Mouse (Mus musculus): ENCODE data around the gene Sc5d. TPM values are rescaled to one million over a fixed set of nuclear protein-coding genes. Genes with fewer than 3 reads are reported as not detected.

Gene Sc5d
- 20.3 and 23.3 TPM in 2 replicates for polyA plus RNA-seq (2012; rRNA removed)

GRCm38 (mm10) chr9:42264145-42264544 is at the start of gene Sc5d:
TSS of gene Sc5d (minus strand) at chr9:42264256.
- H3K36me3 ChIP-seq (ENCODE audit: control insufficient read depth, insufficient read depth, low read length), result no peaks in the 10 kb centered on the region
- TF ChIP-seq CTCF (IDR thresholded peaks at IDR 0.05; ENCODE audit: control insufficient read depth, insufficient read depth, insufficient replicate concordance, low read depth, low read length) (no peak), POLR2A (IDR thresholded peaks at IDR 0.05; ENCODE audit: control insufficient read depth, low read depth, low read length) (peak; percentile 59; the same call in 1 of the 2 replicates)
- H3K27ac ChIP-seq (ENCODE audit: control insufficient read depth, insufficient read depth, low read depth, low read length), result peak within 1 kb of the TSS; percentile 63

GRCm38 (mm10) chr9:42311311-42311710 is 47.3 kb upstream of the Sc5d start:
- H3K4me1 ChIP-seq (ENCODE audit: control insufficient read depth, insufficient read depth, low read length), result no peaks in the 10 kb centered on the region
- TF ChIP-seq CTCF (IDR thresholded peaks at IDR 0.05; ENCODE audit: control insufficient read depth, insufficient read depth, insufficient replicate concordance, low read depth, low read length) (no peak), POLR2A (IDR thresholded peaks at IDR 0.05; ENCODE audit: control insufficient read depth, low read depth, low read length) (no peak)
- no peak overlapping the region for H3K4me3 ChIP-seq (ENCODE audit: control insufficient read depth, low read depth, low read length)
- no peaks in the 10 kb centered on the region for H3K27me3 ChIP-seq (ENCODE audit: control insufficient read depth, insufficient read depth, low read length)
- H3K27ac ChIP-seq (ENCODE audit: control insufficient read depth, insufficient read depth, low read depth, low read length), result no peak overlapping the region
- no peaks in the 10 kb centered on the region for H3K36me3 ChIP-seq (ENCODE audit: control insufficient read depth, insufficient read depth, low read length)

More at GRCm38 (mm10) chr9:42264145-42264544, at the start of gene Sc5d:
- peak within 1 kb of the TSS; percentile 86 for H3K4me3 ChIP-seq (ENCODE audit: control insufficient read depth, low read depth, low read length)
- H3K27me3 ChIP-seq (ENCODE audit: control insufficient read depth, insufficient read depth, low read length), result no peaks in the 10 kb centered on the region
- 0 out of 2 replicates have a peak, but pooled peaks cover 2% of the 10 kb centered on the region for H3K4me1 ChIP-seq (ENCODE audit: control insufficient read depth, insufficient read depth, low read length)

GRCm38 (mm10) chr9:42303894-42304293 is 39.8 kb upstream of the Sc5d start:
- Histone ChIP-seq H3K4me1 (ENCODE audit: control insufficient read depth, insufficient read depth, low read length) (no peaks in the 10 kb centered on the region), H3K27me3 (ENCODE audit: control insufficient read depth, insufficient read depth, low read length) (no peaks in the 10 kb centered on the region), H3K27ac (ENCODE audit: control insufficient read depth, insufficient read depth, low read depth, low read length) (no peak overlapping the region), H3K4me3 (ENCODE audit: control insufficient read depth, low read depth, low read length) (no peak overlapping the region), H3K36me3 (ENCODE audit: control insufficient read depth, insufficient read depth, low read length) (no peaks in the 10 kb centered on the region)
- TF ChIP-seq POLR2A (IDR thresholded peaks at IDR 0.05; ENCODE audit: control insufficient read depth, low read depth, low read length) (no peak), CTCF (IDR thresholded peaks at IDR 0.05; ENCODE audit: control insufficient read depth, insufficient read depth, insufficient replicate concordance, low read depth, low read length) (no peak)

GRCm38 (mm10) chr9:42301082-42301633 is 37.1 kb upstream of the Sc5d start:
- no peaks in the 10 kb centered on the region for H3K36me3 ChIP-seq (ENCODE audit: control insufficient read depth, insufficient read depth, low read length)
- H3K27me3 ChIP-seq (ENCODE audit: control insufficient read depth, insufficient read depth, low read length), result no peaks in the 10 kb centered on the region
- no peaks in the 10 kb centered on the region for H3K4me1 ChIP-seq (ENCODE audit: control insufficient read depth, insufficient read depth, low read length)
- H3K27ac ChIP-seq (ENCODE audit: control insufficient read depth, insufficient read depth, low read depth, low read length), result no peak overlapping the region
- no peak overlapping the region for H3K4me3 ChIP-seq (ENCODE audit: control insufficient read depth, low read depth, low read length)
- no peak for TF ChIP-seq POLR2A (IDR thresholded peaks at IDR 0.05; ENCODE audit: control insufficient read depth, low read depth, low read length)
- TF ChIP-seq CTCF (IDR thresholded peaks at IDR 0.05; ENCODE audit: control insufficient read depth, insufficient read depth, insufficient replicate concordance, low read depth, low read length), result no peak

- Histone ChIP-seq H3K27me3 (ENCODE audit: control insufficient read depth, insufficient read depth, low read length) (no peaks in the 10 kb centered on the region), H3K4me1 (ENCODE audit: control insufficient read depth, insufficient read depth, low read length) (no peaks in the 10 kb centered on the region), H3K4me3 (ENCODE audit: control insufficient read depth, low read depth, low read length) (no peak overlapping the region), H3K36me3 (ENCODE audit: control insufficient read depth, insufficient read depth, low read length) (no peaks in the 10 kb centered on the region), H3K27ac (ENCODE audit: control insufficient read depth, insufficient read depth, low read depth, low read length) (no peak overlapping the region)
- TF ChIP-seq POLR2A (IDR thresholded peaks at IDR 0.05; ENCODE audit: control insufficient read depth, low read depth, low read length) (no peak), CTCF (IDR thresholded peaks at IDR 0.05; ENCODE audit: control insufficient read depth, insufficient read depth, insufficient replicate concordance, low read depth, low read length) (no peak)
Measured at GRCm38 (mm10) chr9:42296297-42296922, 32.4 kb upstream of the Sc5d start.

GRCm38 (mm10) chr9:42294131-42294530 is 30.1 kb upstream of the Sc5d start:
- TF ChIP-seq CTCF (IDR thresholded peaks at IDR 0.05; ENCODE audit: control insufficient read depth, insufficient read depth, insufficient replicate concordance, low read depth, low read length) (no peak), POLR2A (IDR thresholded peaks at IDR 0.05; ENCODE audit: control insufficient read depth, low read depth, low read length) (no peak)
- H3K27ac ChIP-seq (ENCODE audit: control insufficient read depth, insufficient read depth, low read depth, low read length), result no peak overlapping the region
- H3K4me1 ChIP-seq (ENCODE audit: control insufficient read depth, insufficient read depth, low read length), result no peaks in the 10 kb centered on the region
- no peaks in the 10 kb centered on the region for H3K27me3 ChIP-seq (ENCODE audit: control insufficient read depth, insufficient read depth, low read length)
- H3K36me3 ChIP-seq (ENCODE audit: control insufficient read depth, insufficient read depth, low read length), result no peaks in the 10 kb centered on the region
- H3K4me3 ChIP-seq (ENCODE audit: control insufficient read depth, low read depth, low read length), result no peak overlapping the region

GRCm38 (mm10) chr9:42293596-42293995 is 29.5 kb upstream of the Sc5d start:
- H3K27ac ChIP-seq (ENCODE audit: control insufficient read depth, insufficient read depth, low read depth, low read length), result no peak overlapping the region
- H3K27me3 ChIP-seq (ENCODE audit: control insufficient read depth, insufficient read depth, low read length), result no peaks in the 10 kb centered on the region
- TF ChIP-seq CTCF (IDR thresholded peaks at IDR 0.05; ENCODE audit: control insufficient read depth, insufficient read depth, insufficient replicate concordance, low read depth, low read length), result no peak
- no peak for TF ChIP-seq POLR2A (IDR thresholded peaks at IDR 0.05; ENCODE audit: control insufficient read depth, low read depth, low read length)
- H3K4me3 ChIP-seq (ENCODE audit: control insufficient read depth, low read depth, low read length), result no peak overlapping the region
- H3K36me3 ChIP-seq (ENCODE audit: control insufficient read depth, insufficient read depth, low read length), result no peaks in the 10 kb centered on the region
- H3K4me1 ChIP-seq (ENCODE audit: control insufficient read depth, insufficient read depth, low read length), result no peaks in the 10 kb centered on the region

Measured in testis, adult 2 months (tissue).